Mouse (Mus musculus): Measurements from ENCODE around the gene Ptprj. TPM values are rescaled to one million over a fixed set of nuclear protein-coding genes. Genes with fewer than 3 reads are reported as not detected.
A peak's percentile ranks its signal among the peaks of the same experiment; 100 is the strongest.

Ptprj gene
- polyA plus RNA-seq, 1 experiment = 8.7 TPM

DNA sequence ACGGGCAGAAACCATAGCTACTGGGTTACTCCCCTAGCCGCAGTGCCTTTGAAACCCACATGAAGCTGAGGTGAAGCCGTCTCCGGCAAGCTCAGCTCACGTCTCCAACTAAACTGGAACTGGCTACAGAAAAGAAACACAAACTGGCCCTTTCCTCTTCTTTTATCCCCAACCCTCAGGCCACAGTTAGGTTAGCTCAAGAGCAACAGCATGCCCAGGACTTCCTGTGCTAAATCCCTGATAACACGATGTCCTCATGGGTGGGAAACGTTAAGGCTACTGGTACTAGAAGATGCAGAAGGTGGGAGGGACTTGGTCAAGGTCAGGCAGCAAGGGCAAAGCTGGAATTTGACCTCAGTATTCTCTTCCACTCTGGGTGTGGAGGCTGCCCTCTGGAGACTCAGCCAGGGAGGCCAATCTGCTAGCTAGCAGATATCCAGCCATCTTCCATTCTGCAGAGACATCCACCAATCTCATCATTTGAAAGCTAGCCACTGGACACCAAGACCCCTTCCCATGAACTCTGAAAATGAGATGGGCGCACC lies 18.2 kb downstream of the Ptprj start:
- Histone ChIP-seq H3K27me3 (replicated peaks) (no peaks in the 10 kb centered on the region), H3K4me1 (peaks cover 99% of the 10 kb centered on the region), H3K36me3 (replicated peaks; ENCODE audit: low read length) (peaks cover 67% of the 10 kb centered on the region), H3K4me3 (replicated peaks) (peak overlapping the region; percentile 87), H3K9me3 (no peaks in the 10 kb centered on the region)
- no peak for TF ChIP-seq GATA1 (IDR thresholded peaks at IDR 0.05; ENCODE audit: borderline replicate concordance, low read length)
- TF ChIP-seq FLI1 (IDR thresholded peaks at IDR 0.05; ENCODE audit: low read length) = no peak

DNA sequence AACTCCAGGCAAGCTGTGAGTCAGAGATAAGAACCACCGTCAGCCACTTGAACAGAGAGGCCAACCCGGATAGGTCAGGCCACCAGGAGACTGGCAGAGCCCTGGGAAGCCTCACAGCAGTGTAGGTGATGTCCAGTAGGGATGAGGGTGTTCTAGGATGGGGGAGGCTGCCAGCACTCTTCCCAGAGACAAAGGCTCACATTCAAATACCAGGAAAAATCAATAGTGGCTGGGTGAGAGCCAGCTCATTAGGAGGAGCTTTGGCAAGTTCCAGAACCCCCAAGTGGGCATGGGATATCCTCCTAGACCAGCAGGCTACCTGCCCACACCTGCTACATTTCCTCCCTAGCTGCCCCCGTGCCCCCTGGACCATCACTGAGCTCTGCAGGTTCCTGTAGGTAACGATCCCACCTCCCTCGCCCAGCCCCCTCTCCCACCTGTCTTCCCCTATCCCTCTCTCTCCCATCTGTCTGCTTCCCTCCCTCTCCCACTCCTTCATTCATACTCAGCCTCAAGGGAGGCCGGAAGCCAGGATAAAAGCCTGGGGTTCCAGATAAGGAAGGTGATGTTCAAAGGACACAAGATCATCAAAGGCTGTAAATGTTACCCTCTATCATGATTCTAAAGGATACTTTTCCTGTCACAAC lies 20.1 kb downstream of the Ptprj start:
- Histone ChIP-seq H3K36me3 (replicated peaks; ENCODE audit: low read length) (peaks cover 57% of the 10 kb centered on the region), H3K27me3 (replicated peaks) (no peaks in the 10 kb centered on the region), H3K4me3 (replicated peaks) (peak overlapping the region; percentile 87), H3K9me3 (no peaks in the 10 kb centered on the region), H3K4me1 (peaks cover 99% of the 10 kb centered on the region)
- TF ChIP-seq GATA1 (IDR thresholded peaks at IDR 0.05; ENCODE audit: borderline replicate concordance, low read length) (no peak; the same call in 2 of the 3 replicates), FLI1 (IDR thresholded peaks at IDR 0.05; ENCODE audit: low read length) (no peak)

DNA sequence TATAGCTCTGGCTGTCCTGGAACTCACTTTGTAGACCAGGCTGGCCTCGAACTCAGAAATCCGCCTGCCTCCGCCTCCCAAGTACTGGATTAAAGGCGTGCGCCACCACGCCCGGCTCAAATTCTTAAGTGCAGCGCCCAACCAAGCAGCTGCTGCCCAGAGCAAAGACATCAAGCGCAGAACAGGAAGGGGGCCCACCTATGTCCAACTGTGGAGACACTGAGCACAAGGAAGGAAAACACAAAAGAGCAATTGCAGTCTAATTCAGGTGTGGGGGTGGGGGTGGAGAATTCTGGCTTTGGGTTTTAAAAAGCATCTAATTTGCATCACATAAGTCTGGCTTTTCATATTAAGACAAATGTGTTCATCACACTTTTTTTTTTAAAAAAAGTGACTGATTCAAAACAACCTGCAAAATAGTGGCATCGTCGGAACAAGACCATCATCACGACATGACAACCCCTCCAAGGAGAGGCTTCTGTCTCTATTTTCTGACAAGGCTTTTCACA lies 20.7 kb downstream of the Ptprj start:
- TF ChIP-seq GATA1 (IDR thresholded peaks at IDR 0.05; ENCODE audit: borderline replicate concordance, low read length) (no peak), FLI1 (IDR thresholded peaks at IDR 0.05; ENCODE audit: low read length) (no peak)

DNA sequence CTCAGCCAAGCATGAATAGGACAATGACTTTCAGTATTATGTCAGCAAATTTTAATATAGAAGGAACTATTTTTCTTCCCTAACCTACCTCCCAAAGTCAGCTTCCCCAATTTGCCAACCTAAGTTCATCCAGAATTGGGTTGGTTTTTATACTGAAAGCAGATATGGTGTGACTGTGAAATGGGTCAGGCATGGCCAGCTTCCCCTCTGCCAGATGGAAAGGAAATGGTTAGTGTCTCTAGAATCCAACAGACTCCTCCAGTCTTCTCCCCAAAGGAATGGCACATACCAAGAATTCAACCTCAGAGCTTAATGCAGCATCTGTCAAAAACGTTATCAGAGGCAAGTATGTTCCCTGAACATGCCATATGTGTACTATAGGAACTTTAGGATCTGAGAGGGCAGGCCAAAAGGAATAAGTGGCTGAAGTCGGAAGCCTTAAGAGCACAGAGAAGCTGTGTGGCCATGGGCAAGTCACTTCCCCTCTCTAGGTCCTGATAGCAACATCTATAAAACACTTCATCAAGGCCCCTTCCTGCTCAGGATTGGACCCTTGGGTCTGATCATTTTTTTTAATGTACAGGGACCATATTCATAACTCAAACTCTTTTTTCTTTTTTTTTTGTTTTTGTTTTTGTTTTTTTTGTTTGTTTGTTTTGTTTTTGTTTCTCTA lies 21.3 kb downstream of the Ptprj start:
- TF ChIP-seq GATA1 (IDR thresholded peaks at IDR 0.05; ENCODE audit: borderline replicate concordance, low read length) (no peak), FLI1 (IDR thresholded peaks at IDR 0.05; ENCODE audit: low read length) (no peak)
- Histone ChIP-seq H3K27me3 (replicated peaks) (no peaks in the 10 kb centered on the region), H3K9me3 (no peaks in the 10 kb centered on the region), H3K4me3 (replicated peaks) (peak overlapping the region; percentile 80), H3K4me1 (peaks cover 99% of the 10 kb centered on the region), H3K36me3 (replicated peaks; ENCODE audit: low read length) (peaks cover 59% of the 10 kb centered on the region)

More for the DNA sequence above, 20.7 kb downstream of the Ptprj start:
- peak overlapping the region; percentile 87 for H3K4me3 ChIP-seq (replicated peaks)
- H3K4me1 ChIP-seq = peaks cover 99% of the 10 kb centered on the region
- H3K36me3 ChIP-seq (replicated peaks; ENCODE audit: low read length) = peaks cover 57% of the 10 kb centered on the region
- H3K27me3 ChIP-seq (replicated peaks) = no peaks in the 10 kb centered on the region
- no peaks in the 10 kb centered on the region for H3K9me3 ChIP-seq

DNA sequence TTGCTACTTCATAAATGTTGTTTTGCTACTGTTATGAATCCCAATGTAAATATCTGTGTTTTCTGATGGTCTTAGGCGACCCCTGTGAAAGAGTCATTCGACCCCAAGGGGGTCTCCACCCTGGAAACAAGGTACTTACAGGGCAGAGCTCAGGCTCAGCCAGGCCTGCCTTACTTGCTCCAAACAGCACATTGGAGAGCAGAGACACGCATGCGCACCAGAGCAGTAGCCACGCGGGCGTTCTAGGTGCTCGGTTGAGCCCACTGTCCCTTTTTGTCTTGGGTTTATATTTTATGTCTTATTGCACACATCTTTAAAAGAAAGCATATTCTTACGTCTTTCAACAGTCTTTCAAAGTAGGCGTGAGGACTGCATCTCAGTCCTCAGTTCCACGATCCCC lies 22.1 kb downstream of the Ptprj start:
- Histone ChIP-seq H3K27me3 (replicated peaks) (no peaks in the 10 kb centered on the region), H3K36me3 (replicated peaks; ENCODE audit: low read length) (peaks cover 59% of the 10 kb centered on the region), H3K4me3 (replicated peaks) (peak overlapping the region; percentile 80), H3K4me1 (peaks cover 99% of the 10 kb centered on the region), H3K9me3 (no peaks in the 10 kb centered on the region)
- TF ChIP-seq FLI1 (IDR thresholded peaks at IDR 0.05; ENCODE audit: low read length) = no peak
- no peak for TF ChIP-seq GATA1 (IDR thresholded peaks at IDR 0.05; ENCODE audit: borderline replicate concordance, low read length)

DNA sequence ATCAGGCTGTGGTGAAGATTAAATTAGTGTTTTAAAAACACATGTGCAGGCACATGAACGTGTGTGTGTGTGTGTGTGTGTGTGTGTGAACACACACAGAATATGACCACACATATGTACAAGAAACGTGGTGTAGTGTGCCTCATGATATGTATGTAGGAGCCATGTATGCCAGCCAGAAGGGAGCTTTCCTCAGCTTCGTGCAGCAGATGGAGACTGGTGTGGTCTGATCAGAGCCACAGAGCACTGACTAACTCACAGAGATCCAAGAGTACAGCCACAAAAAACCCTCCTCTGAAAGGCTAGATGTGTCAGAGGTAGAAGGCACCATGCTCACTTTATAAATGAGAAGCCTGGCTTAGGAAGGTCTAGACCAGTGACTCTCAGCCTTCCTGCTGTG lies 22.5 kb downstream of the Ptprj start:
- Histone ChIP-seq H3K27me3 (replicated peaks) (no peaks in the 10 kb centered on the region), H3K4me1 (peaks cover 99% of the 10 kb centered on the region), H3K4me3 (replicated peaks) (peak overlapping the region; percentile 81), H3K36me3 (replicated peaks; ENCODE audit: low read length) (peaks cover 61% of the 10 kb centered on the region), H3K9me3 (no peaks in the 10 kb centered on the region)
- no peak for TF ChIP-seq GATA1 (IDR thresholded peaks at IDR 0.05; ENCODE audit: borderline replicate concordance, low read length)
- TF ChIP-seq FLI1 (IDR thresholded peaks at IDR 0.05; ENCODE audit: low read length) = no peak

DNA sequence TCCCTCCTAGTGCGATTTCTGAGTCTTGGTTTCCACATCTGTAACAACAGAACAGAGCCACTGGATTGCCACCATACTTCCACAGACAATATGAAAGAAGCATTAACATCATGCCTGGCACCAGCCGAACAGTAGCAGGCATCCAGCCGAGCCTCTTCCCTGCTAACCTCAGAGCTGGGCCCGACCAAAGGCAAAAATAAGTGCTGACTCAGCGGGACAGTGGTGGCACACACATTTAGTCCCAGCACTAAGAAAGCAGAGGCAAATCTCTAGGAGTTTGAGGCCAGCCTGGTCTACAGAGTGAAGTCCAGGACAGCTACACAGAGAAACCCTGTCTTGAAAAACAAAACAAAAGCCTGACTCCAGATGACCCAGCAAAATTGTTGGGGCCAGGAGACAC lies 24.7 kb downstream of the Ptprj start:
- Histone ChIP-seq H3K4me1 (peaks cover 99% of the 10 kb centered on the region), H3K9me3 (no peaks in the 10 kb centered on the region), H3K4me3 (replicated peaks) (peak overlapping the region; percentile 76), H3K36me3 (replicated peaks; ENCODE audit: low read length) (peaks cover 70% of the 10 kb centered on the region), H3K27me3 (replicated peaks) (no peaks in the 10 kb centered on the region)
- TF ChIP-seq GATA1 (IDR thresholded peaks at IDR 0.05; ENCODE audit: borderline replicate concordance, low read length) = no peak
- no peak for TF ChIP-seq FLI1 (IDR thresholded peaks at IDR 0.05; ENCODE audit: low read length)

DNA sequence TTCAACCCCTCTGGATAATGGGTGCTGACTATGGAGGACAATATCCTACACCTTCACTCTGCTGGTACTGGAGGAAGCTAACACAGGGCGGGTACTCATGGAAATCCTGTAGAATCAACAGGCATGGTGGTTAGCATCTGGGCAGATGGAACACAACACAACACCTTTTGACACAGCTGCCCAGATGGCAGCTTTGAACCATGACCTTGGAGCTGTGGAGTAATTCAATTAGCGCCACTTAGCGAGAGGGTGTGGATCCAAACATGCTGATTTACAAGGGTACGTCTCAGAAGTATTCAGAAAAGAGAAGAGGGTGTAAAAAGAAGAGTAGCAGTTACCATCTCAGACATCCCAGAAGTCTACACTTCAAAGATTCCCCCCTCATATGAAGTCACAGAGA lies 25.6 kb downstream of the Ptprj start:
- Histone ChIP-seq H3K9me3 (no peaks in the 10 kb centered on the region), H3K27me3 (replicated peaks) (no peaks in the 10 kb centered on the region), H3K4me3 (replicated peaks) (peak overlapping the region; percentile 40), H3K4me1 (peaks cover 99% of the 10 kb centered on the region), H3K36me3 (replicated peaks; ENCODE audit: low read length) (peaks cover 73% of the 10 kb centered on the region)
- TF ChIP-seq GATA1 (IDR thresholded peaks at IDR 0.05; ENCODE audit: borderline replicate concordance, low read length) (no peak), FLI1 (IDR thresholded peaks at IDR 0.05; ENCODE audit: low read length) (no peak)

DNA sequence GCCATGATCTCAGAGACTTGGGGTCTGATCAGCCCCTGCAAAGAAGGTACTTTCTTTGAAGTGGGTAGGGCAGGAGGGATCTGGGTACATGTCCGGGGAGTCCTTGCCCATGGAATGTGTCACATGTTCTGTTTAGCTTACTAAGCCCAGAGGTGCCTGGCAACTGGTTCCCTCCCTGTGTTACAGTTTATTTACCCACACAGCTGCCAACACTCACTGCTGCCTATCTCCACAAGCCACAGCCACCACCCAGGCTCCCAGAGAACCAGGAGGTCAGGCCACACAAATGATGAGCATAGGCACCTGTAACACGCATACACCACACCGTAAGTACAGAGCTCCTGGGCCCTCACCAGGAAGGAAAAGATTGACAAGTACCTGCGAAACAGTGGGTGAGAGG lies 26.6 kb downstream of the Ptprj start:
- H3K36me3 ChIP-seq (replicated peaks; ENCODE audit: low read length) = peaks cover 82% of the 10 kb centered on the region
- H3K27me3 ChIP-seq (replicated peaks) = no peaks in the 10 kb centered on the region
- peak overlapping the region; percentile 55 for H3K4me3 ChIP-seq (replicated peaks)
- peaks cover 100% of the 10 kb centered on the region for H3K4me1 ChIP-seq
- TF ChIP-seq FLI1 (IDR thresholded peaks at IDR 0.05; ENCODE audit: low read length) (no peak), GATA1 (IDR thresholded peaks at IDR 0.05; ENCODE audit: borderline replicate concordance, low read length) (no peak)
- H3K9me3 ChIP-seq = no peaks in the 10 kb centered on the region

DNA sequence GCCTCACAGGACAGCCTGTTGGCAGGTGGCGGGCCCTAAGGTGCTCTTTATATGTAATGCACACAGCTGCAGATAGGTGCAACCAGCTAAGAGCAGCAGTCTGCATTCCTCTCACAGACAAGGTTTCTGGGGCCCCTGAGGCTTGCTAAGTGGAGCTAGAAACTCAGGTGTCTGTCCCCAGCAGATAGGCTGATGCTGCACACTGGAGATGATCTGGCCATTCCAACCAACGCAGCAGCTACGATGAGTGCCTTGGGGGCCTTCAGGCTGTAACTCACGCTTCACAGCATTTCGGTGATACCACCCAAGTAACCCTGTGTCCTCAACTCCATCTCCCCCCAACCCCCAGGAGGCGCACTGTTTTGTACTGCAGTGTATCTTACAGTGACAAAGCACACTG lies 29.8 kb downstream of the Ptprj start:
- H3K4me1 ChIP-seq = peaks cover 100% of the 10 kb centered on the region

More for the DNA sequence above, 29.8 kb downstream of the Ptprj start:
- TF ChIP-seq GATA1 (IDR thresholded peaks at IDR 0.05; ENCODE audit: borderline replicate concordance, low read length) (no peak), FLI1 (IDR thresholded peaks at IDR 0.05; ENCODE audit: low read length) (no peak)
- peaks cover 85% of the 10 kb centered on the region for H3K36me3 ChIP-seq (replicated peaks; ENCODE audit: low read length)
- H3K4me3 ChIP-seq (replicated peaks) = peak overlapping the region; percentile 59
- H3K27me3 ChIP-seq (replicated peaks) = no peaks in the 10 kb centered on the region
- no peaks in the 10 kb centered on the region for H3K9me3 ChIP-seq
